Mouse (Mus musculus): ENCODE results near the gene Sbno2. TPM values are rescaled to one million over a fixed set of nuclear protein-coding genes. Genes with fewer than 3 reads are reported as not detected.

The Sbno2 gene
- polyA plus RNA-seq, 1 experiment from 2014 or later, result 13.2 TPM

DNA sequence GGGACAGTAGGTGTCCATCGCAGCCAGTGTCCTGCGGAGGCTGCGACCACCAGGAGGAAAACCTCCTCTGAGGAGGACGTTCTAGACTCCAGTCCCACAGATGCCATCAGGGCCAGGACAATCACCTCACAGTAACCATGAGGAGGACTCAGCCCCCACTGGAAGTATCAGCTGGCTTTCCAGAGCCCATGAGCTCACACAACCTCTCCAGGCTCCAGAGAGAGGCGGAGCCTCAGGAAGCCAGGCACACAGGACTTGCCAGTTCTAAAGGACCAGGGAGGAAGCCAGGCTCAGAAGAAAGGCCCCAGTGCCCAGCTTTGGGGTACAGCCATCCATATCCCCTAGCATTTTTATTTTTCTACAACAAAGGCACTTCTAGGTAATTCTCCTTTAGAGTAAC, 9.8 kb downstream of the Sbno2 start:
- H3K27me3 ChIP-seq (ENCODE audit: control insufficient read depth, insufficient read depth, low read length), result no peaks in the 10 kb centered on the region
- no peak for ATAC-seq (ENCODE audit: insufficient number of reproducible peaks, insufficient read depth, low FRiP score, low read depth)
- no peak overlapping the region for H3K9ac ChIP-seq (replicated peaks; ENCODE audit: low read depth, low read length)
- H3K9me3 ChIP-seq (ENCODE audit: control insufficient read depth, low read depth, low read length), result no peaks in the 10 kb centered on the region
- H3K4me1 ChIP-seq (ENCODE audit: control insufficient read depth, insufficient read depth, low read length), result peaks cover 13% of the 10 kb centered on the region
- no peak overlapping the region for H3K4me3 ChIP-seq (ENCODE audit: low read depth, low read length)
- no peaks in the 10 kb centered on the region for H3K36me3 ChIP-seq (ENCODE audit: control insufficient read depth, insufficient read depth, low read length)
- no peak overlapping the region for H3K27ac ChIP-seq (ENCODE audit: low read length)
- 86% methylated on average over 5 of the region's 5 CpGs for WGBS
- H3K4me2 ChIP-seq (replicated peaks; ENCODE audit: low read depth, low read length), result no peak overlapping the region

DNA sequence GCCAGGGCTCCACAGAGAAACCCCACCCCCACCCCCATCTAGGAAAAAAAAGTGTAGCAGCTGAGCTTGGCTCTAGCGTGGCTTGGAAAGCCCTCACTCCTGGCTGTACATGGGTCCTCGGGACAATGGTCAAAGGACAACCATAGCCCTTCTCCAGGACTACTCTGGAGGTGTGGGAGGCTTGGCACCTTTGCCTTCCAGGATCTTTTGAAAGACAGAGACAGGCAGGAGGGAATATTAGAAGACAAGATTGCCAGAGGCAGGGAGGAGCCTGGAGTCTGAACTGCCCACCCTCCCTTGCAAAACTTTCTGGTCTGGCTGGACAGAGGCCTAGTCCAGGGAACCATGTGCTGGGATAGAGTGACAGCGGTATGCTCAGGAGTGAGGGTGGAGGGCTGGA, 10.7 kb downstream of the Sbno2 start:
- 74% methylated on average over 3 of the region's 3 CpGs for whole genome bisulfite sequencing
- peaks cover 13% of the 10 kb centered on the region for H3K4me1 ChIP-seq (ENCODE audit: control insufficient read depth, insufficient read depth, low read length)

DNA sequence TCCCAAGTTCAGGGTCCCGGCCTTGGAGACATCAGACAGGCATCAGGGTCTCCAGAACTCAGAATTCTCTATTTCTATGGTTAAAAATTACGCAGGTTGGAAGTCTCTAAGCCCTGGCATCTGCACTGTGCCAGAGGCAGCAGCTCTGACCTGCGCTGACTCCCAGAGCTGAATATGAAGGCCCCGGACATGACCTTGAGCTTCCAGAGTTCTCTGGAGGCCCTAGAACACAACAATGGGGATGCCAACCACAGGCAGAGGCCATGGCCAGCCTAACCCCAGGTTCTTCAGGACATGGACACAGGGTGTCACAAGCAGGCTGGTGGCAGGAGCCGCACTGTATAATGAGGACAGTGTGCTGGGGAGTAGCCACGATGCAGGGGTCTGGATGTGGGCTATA, 11.3 kb downstream of the Sbno2 start:
- no peaks in the 10 kb centered on the region for H3K9me3 ChIP-seq (ENCODE audit: control insufficient read depth, low read depth, low read length)
- 93% methylated on average over 6 of the region's 6 CpGs for WGBS
- H3K4me3 ChIP-seq (ENCODE audit: low read depth, low read length), result no peak overlapping the region
- H3K4me2 ChIP-seq (replicated peaks; ENCODE audit: low read depth, low read length), result no peak overlapping the region
- no peak for ATAC-seq (ENCODE audit: insufficient number of reproducible peaks, insufficient read depth, low FRiP score, low read depth)
- H3K36me3 ChIP-seq (ENCODE audit: control insufficient read depth, insufficient read depth, low read length), result no peaks in the 10 kb centered on the region
- H3K9ac ChIP-seq (replicated peaks; ENCODE audit: low read depth, low read length), result no peak overlapping the region
- peaks cover 13% of the 10 kb centered on the region for H3K4me1 ChIP-seq (ENCODE audit: control insufficient read depth, insufficient read depth, low read length)
- H3K27ac ChIP-seq (ENCODE audit: low read length), result no peak overlapping the region
- H3K27me3 ChIP-seq (ENCODE audit: control insufficient read depth, insufficient read depth, low read length), result no peaks in the 10 kb centered on the region

More for the DNA sequence above, 10.7 kb downstream of the Sbno2 start:
- Histone ChIP-seq H3K9ac (replicated peaks; ENCODE audit: low read depth, low read length) (no peak overlapping the region), H3K27me3 (ENCODE audit: control insufficient read depth, insufficient read depth, low read length) (no peaks in the 10 kb centered on the region), H3K27ac (ENCODE audit: low read length) (no peak overlapping the region), H3K9me3 (ENCODE audit: control insufficient read depth, low read depth, low read length) (no peaks in the 10 kb centered on the region), H3K4me3 (ENCODE audit: low read depth, low read length) (no peak overlapping the region), H3K4me2 (replicated peaks; ENCODE audit: low read depth, low read length) (no peak overlapping the region), H3K36me3 (ENCODE audit: control insufficient read depth, insufficient read depth, low read length) (no peaks in the 10 kb centered on the region)
- ATAC-seq (ENCODE audit: insufficient number of reproducible peaks, insufficient read depth, low FRiP score, low read depth), result no peak

DNA sequence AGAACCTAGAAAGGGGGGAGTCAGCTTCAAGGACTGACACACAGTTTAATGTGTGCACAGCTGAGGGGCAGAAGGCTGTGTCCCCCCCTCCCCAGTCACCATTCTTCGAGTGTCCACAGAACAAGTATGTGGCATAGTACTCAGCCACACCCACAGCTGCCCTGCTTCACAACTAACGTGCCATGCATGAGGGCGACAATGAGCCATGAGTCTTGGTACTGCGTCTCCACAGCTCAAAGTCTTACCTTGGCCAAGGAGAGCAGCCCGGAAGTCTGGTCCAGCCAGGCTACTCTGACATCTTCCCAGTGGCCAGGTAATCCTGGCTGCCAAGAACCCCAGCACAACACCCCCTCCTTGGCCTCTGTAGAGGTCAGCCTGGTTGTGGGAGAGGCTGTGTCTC, 12.7 kb downstream of the Sbno2 start:
- H3K9ac ChIP-seq (replicated peaks; ENCODE audit: low read depth, low read length), result no peak overlapping the region
- 58% methylated on average over 5 of the region's 5 CpGs for WGBS
- no peaks in the 10 kb centered on the region for H3K27me3 ChIP-seq (ENCODE audit: control insufficient read depth, insufficient read depth, low read length)
- H3K4me2 ChIP-seq (replicated peaks; ENCODE audit: low read depth, low read length), result no peak overlapping the region
- no peak overlapping the region for H3K4me3 ChIP-seq (ENCODE audit: low read depth, low read length)
- H3K4me1 ChIP-seq (ENCODE audit: control insufficient read depth, insufficient read depth, low read length), result peaks cover 12% of the 10 kb centered on the region
- ATAC-seq (ENCODE audit: insufficient number of reproducible peaks, insufficient read depth, low FRiP score, low read depth), result no peak
- no peak overlapping the region for H3K27ac ChIP-seq (ENCODE audit: low read length)
- no peaks in the 10 kb centered on the region for H3K9me3 ChIP-seq (ENCODE audit: control insufficient read depth, low read depth, low read length)
- no peaks in the 10 kb centered on the region for H3K36me3 ChIP-seq (ENCODE audit: control insufficient read depth, insufficient read depth, low read length)

- WGBS, result 94% methylated on average over 6 of the region's 6 CpGs
- Histone ChIP-seq H3K27me3 (ENCODE audit: control insufficient read depth, insufficient read depth, low read length) (no peaks in the 10 kb centered on the region), H3K4me2 (replicated peaks; ENCODE audit: low read depth, low read length) (no peak overlapping the region), H3K36me3 (ENCODE audit: control insufficient read depth, insufficient read depth, low read length) (no peaks in the 10 kb centered on the region), H3K9ac (replicated peaks; ENCODE audit: low read depth, low read length) (no peak overlapping the region), H3K4me1 (ENCODE audit: control insufficient read depth, insufficient read depth, low read length) (0 out of 2 replicates have a peak, but pooled peaks cover under 1% of the 10 kb centered on the region), H3K4me3 (ENCODE audit: low read depth, low read length) (no peak overlapping the region), H3K9me3 (ENCODE audit: control insufficient read depth, low read depth, low read length) (no peaks in the 10 kb centered on the region), H3K27ac (ENCODE audit: low read length) (no peak overlapping the region)
- ATAC-seq (ENCODE audit: insufficient number of reproducible peaks, insufficient read depth, low FRiP score, low read depth), result no peak
These were observed 13.8 kb downstream of the Sbno2 start for GRCm38 (mm10) chr10:80091527-80091926.

DNA sequence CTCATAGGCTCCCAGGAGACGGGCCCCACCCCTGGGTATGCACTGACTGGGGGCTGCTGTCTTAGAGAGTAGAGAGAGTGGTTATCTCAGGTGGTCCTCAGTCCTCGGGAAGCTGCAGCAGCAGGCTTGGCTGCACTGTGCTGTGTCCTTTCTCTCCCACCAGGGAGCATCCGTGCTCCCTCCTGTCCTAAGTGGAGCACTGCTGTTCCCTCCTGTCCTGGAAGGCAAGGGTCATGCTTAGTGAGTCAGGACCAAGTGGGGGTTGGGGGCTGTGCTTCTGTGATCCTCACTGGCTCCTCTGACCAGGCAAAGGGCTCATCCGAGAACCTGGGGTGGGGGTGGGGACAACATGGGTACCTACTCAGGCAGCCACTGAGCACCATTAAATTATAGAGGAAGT, 16.2 kb downstream of the Sbno2 start:
- Histone ChIP-seq H3K4me1 (ENCODE audit: control insufficient read depth, insufficient read depth, low read length) (no peaks in the 10 kb centered on the region; the same call in 1 of the 2 replicates), H3K27me3 (ENCODE audit: control insufficient read depth, insufficient read depth, low read length) (no peaks in the 10 kb centered on the region), H3K4me3 (ENCODE audit: low read depth, low read length) (no peak overlapping the region), H3K36me3 (ENCODE audit: control insufficient read depth, insufficient read depth, low read length) (peaks cover 4% of the 10 kb centered on the region; the same call in 1 of the 2 replicates), H3K9me3 (ENCODE audit: control insufficient read depth, low read depth, low read length) (no peaks in the 10 kb centered on the region), H3K27ac (ENCODE audit: low read length) (no peak overlapping the region), H3K9ac (replicated peaks; ENCODE audit: low read depth, low read length) (no peak overlapping the region), H3K4me2 (replicated peaks; ENCODE audit: low read depth, low read length) (no peak overlapping the region)
- ATAC-seq (ENCODE audit: insufficient number of reproducible peaks, insufficient read depth, low FRiP score, low read depth), result no peak
- 46% methylated on average over 4 of the region's 4 CpGs for WGBS

DNA sequence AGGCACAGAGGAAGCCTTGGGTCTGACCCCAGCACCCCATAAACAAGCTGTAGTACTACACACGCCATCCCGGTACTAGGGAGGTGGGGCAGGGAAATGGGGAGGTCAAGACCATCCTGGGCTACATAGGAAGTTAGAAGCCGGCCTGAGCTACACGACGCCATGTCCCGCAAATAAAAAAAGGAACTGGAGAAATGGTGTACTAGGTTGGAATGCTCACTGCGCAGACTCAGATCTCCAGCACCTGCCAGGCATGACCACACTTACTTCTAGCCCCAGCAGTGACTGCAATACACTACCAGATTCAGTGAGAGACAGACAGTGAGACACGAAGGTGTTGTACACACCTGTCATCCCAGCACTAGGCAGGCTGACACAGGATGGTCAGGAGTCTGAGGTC, 17.9 kb downstream of the Sbno2 start:
- no peak overlapping the region for H3K9ac ChIP-seq (replicated peaks; ENCODE audit: low read depth, low read length)
- H3K9me3 ChIP-seq (ENCODE audit: control insufficient read depth, low read depth, low read length), result no peaks in the 10 kb centered on the region
- H3K4me3 ChIP-seq (ENCODE audit: low read depth, low read length), result no peak overlapping the region
- ATAC-seq (ENCODE audit: insufficient number of reproducible peaks, insufficient read depth, low FRiP score, low read depth), result no peak
- no peak overlapping the region for H3K27ac ChIP-seq (ENCODE audit: low read length)
- H3K4me1 ChIP-seq (ENCODE audit: control insufficient read depth, insufficient read depth, low read length), result no peaks in the 10 kb centered on the region; the same call in 1 of the 2 replicates
- no peak overlapping the region for H3K4me2 ChIP-seq (replicated peaks; ENCODE audit: low read depth, low read length)
- no peaks in the 10 kb centered on the region for H3K27me3 ChIP-seq (ENCODE audit: control insufficient read depth, insufficient read depth, low read length)
- H3K36me3 ChIP-seq (ENCODE audit: control insufficient read depth, insufficient read depth, low read length), result peaks cover 6% of the 10 kb centered on the region; the same call in 1 of the 2 replicates
- 89% methylated on average over 8 of the region's 8 CpGs for WGBS

- no peak overlapping the region for H3K27ac ChIP-seq (ENCODE audit: low read length)
- no peak overlapping the region for H3K4me3 ChIP-seq (ENCODE audit: low read depth, low read length)
- H3K27me3 ChIP-seq (ENCODE audit: control insufficient read depth, insufficient read depth, low read length), result no peaks in the 10 kb centered on the region
- no peaks in the 10 kb centered on the region; the same call in 1 of the 2 replicates for H3K4me1 ChIP-seq (ENCODE audit: control insufficient read depth, insufficient read depth, low read length)
- 68% methylated on average over 3 of the region's 3 CpGs for whole genome bisulfite sequencing
- no peak for ATAC-seq (ENCODE audit: insufficient number of reproducible peaks, insufficient read depth, low FRiP score, low read depth)
- H3K36me3 ChIP-seq (ENCODE audit: control insufficient read depth, insufficient read depth, low read length), result peaks cover 10% of the 10 kb centered on the region; the same call in 1 of the 2 replicates
- no peak overlapping the region for H3K9ac ChIP-seq (replicated peaks; ENCODE audit: low read depth, low read length)
- H3K9me3 ChIP-seq (ENCODE audit: control insufficient read depth, low read depth, low read length), result no peaks in the 10 kb centered on the region
- no peak overlapping the region for H3K4me2 ChIP-seq (replicated peaks; ENCODE audit: low read depth, low read length)
These were observed 18.5 kb downstream of the Sbno2 start for GRCm38 (mm10) chr10:80086847-80087246.

DNA sequence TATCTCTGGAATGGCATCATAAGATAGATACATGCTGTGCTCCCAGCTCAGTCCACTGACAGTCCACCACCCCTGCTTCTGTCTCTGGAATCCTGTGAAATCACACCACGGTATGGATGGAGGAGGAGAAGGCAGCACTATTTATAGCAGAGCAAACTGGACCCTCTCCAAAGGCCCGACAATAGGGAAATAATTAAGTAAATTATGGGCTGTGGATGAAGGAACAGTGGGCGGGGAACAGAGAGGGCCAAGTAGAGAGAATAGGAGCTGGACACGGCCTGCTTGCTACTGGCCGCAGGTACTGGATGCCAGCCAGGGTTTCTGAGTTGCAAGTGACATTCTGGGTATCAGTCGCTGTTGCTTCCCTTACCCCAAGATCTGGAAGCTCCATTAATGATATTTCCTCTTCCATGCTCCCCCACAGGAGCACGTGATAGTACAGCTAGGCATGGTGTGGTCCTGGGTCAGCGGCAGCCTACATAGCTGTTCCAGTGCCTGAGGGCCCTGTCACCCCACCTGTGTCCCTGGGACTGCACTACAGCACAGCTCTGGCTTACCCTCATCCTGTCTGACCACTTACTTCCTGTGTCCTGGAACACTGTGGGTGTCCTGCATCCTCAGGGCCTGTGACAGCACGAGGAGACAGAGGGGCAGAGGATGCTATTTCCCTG, 20.4 kb downstream of the Sbno2 start:
- Histone ChIP-seq H3K27me3 (ENCODE audit: control insufficient read depth, insufficient read depth, low read length) (no peaks in the 10 kb centered on the region), H3K4me1 (ENCODE audit: control insufficient read depth, insufficient read depth, low read length) (no peaks in the 10 kb centered on the region; the same call in 1 of the 2 replicates), H3K36me3 (ENCODE audit: control insufficient read depth, insufficient read depth, low read length) (peaks cover 22% of the 10 kb centered on the region; the same call in 1 of the 2 replicates), H3K27ac (ENCODE audit: low read length) (no peak overlapping the region), H3K9ac (replicated peaks; ENCODE audit: low read depth, low read length) (no peak overlapping the region), H3K4me3 (ENCODE audit: low read depth, low read length) (no peak overlapping the region), H3K9me3 (ENCODE audit: control insufficient read depth, low read depth, low read length) (no peaks in the 10 kb centered on the region), H3K4me2 (replicated peaks; ENCODE audit: low read depth, low read length) (no peak overlapping the region)
- 66% methylated on average over 9 of the region's 9 CpGs for WGBS
- ATAC-seq (ENCODE audit: insufficient number of reproducible peaks, insufficient read depth, low FRiP score, low read depth), result no peak
